Mouse (Mus musculus): Measurements from ENCODE around the gene Mrpl57. TPM values are rescaled to one million over a fixed set of nuclear protein-coding genes. Genes with fewer than 3 reads are reported as not detected.
"Not testable (repeated sequence)": the region's sequence is repeated elsewhere in the genome, so short reads cannot be mapped to it uniquely, and the experiment has no call there.

Mrpl57 gene
- polyA plus RNA-seq, 1 experiment from 2014 or later = 163 TPM

DNA sequence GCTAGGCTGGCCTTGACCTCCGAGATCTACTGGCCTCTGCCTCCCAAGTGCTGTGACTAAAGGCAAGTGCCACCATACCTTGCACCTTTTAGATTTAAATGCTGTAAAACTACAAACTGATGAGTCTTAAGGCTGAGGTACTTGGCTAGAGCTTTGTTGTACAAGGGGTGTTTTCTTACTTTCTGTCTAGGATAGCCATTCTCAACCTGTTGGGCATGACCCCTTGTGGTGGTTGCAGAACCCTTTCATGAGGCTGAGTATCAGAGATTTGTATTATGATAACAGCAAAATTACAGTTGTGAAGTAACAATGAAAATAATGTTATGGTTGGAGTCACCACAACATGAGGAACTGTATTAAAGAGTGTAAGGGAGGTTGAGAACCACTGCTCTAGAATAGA lies 1.2 kb downstream of the Mrpl57 start:
- Histone ChIP-seq H3K4me1 (ENCODE audit: insufficient read depth) (peaks cover 11% of the 10 kb centered on the region), H3K27ac (ENCODE audit: low read depth) (0 out of 2 replicates have a peak overlapping the region, but pooled peaks have one; percentile 96), H3K36me3 (replicated peaks; ENCODE audit: insufficient read depth, low read length) (peaks cover 5% of the 10 kb centered on the region; the same call in 1 of the 2 replicates), H3K9me3 (ENCODE audit: low read length) (no peaks in the 10 kb centered on the region), H3K4me2 (ENCODE audit: low read depth, low read length) (peak overlapping the region; percentile 76), H3K27me3 (ENCODE audit: insufficient read depth, low read length) (no peaks in the 10 kb centered on the region), H3K9ac (replicated peaks) (peak overlapping the region; percentile 92), H3K4me3 (ENCODE audit: low read depth, low read length) (peak overlapping the region; percentile 76)
- 39% methylated on average over 1 of the region's 1 CpGs for WGBS (ENCODE audit: insufficient replicate concordance)
- no peak for DNase-seq
- ATAC-seq = no peak
- TF ChIP-seq CTCF (IDR thresholded peaks at IDR 0.05; ENCODE audit: low read depth) (peak; percentile 40; the same call in 1 of the 2 replicates), EP300 (IDR thresholded peaks at IDR 0.05; ENCODE audit: low read depth) (no peak)

DNA sequence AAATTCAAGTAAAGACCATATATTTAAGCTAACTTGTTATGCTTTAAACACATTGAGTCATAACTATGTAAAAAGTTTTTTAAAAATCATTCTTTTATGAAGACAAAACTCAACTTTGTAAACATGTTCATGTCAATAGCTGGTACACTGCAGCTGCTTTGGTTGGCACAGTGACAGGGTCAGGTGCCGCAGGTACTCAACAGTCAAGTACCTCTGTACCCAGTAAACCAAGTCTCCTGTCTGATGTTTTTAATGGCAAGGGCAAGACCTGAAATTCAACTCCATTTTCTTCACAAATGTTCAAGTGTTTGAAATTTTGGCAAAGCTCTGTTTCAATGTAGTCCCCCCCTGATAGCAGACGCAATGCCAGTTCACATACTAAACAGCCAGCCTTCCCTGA lies 7.5 kb downstream of the Mrpl57 start:
- DNase-seq (no peak), ATAC-seq (no peak)
- no peak overlapping the region for H3K9ac ChIP-seq (replicated peaks)
- no peaks in the 10 kb centered on the region for H3K27me3 ChIP-seq (ENCODE audit: insufficient read depth, low read length)
- H3K36me3 ChIP-seq (replicated peaks; ENCODE audit: insufficient read depth, low read length) = peaks cover 18% of the 10 kb centered on the region
- no peak overlapping the region for H3K4me3 ChIP-seq (ENCODE audit: low read depth, low read length)
- 94% methylated on average over 2 of the region's 2 CpGs for WGBS (ENCODE audit: insufficient replicate concordance)
- H3K9me3 ChIP-seq (ENCODE audit: low read length) = no peaks in the 10 kb centered on the region
- no peak for TF ChIP-seq EP300 (IDR thresholded peaks at IDR 0.05; ENCODE audit: low read depth)
- no peak for TF ChIP-seq CTCF (IDR thresholded peaks at IDR 0.05; ENCODE audit: low read depth)
- H3K4me1 ChIP-seq (ENCODE audit: insufficient read depth) = no peaks in the 10 kb centered on the region
- no peak overlapping the region for H3K27ac ChIP-seq (ENCODE audit: low read depth)
- no peak overlapping the region for H3K4me2 ChIP-seq (ENCODE audit: low read depth, low read length)

GRCm38 (mm10) chr14:57835157-57835556 lies 9.1 kb downstream of the Mrpl57 start:
- Histone ChIP-seq H3K27me3 (ENCODE audit: insufficient read depth, low read length) (no peaks in the 10 kb centered on the region), H3K36me3 (replicated peaks; ENCODE audit: insufficient read depth, low read length) (peaks cover 23% of the 10 kb centered on the region), H3K27ac (ENCODE audit: low read depth) (no peak overlapping the region), H3K9me3 (ENCODE audit: low read length) (no peaks in the 10 kb centered on the region), H3K9ac (replicated peaks) (no peak overlapping the region), H3K4me3 (ENCODE audit: low read depth, low read length) (no peak overlapping the region), H3K4me1 (ENCODE audit: insufficient read depth) (no peaks in the 10 kb centered on the region), H3K4me2 (ENCODE audit: low read depth, low read length) (no peak overlapping the region)
- ATAC-seq (peak; percentile 81), DNase-seq (no peak)
- WGBS (ENCODE audit: insufficient replicate concordance) = 51% methylated on average over 10 of the region's 10 CpGs
- TF ChIP-seq EP300 (IDR thresholded peaks at IDR 0.05; ENCODE audit: low read depth) (peak; percentile 81), CTCF (IDR thresholded peaks at IDR 0.05; ENCODE audit: low read depth) (no peak)

GRCm38 (mm10) chr14:57844535-57844934 lies 18.5 kb downstream of the Mrpl57 start:
- Histone ChIP-seq H3K4me2 (ENCODE audit: low read depth, low read length) (no peak overlapping the region), H3K4me1 (ENCODE audit: insufficient read depth) (no peaks in the 10 kb centered on the region), H3K9ac (replicated peaks) (no peak overlapping the region), H3K4me3 (ENCODE audit: low read depth, low read length) (no peak overlapping the region), H3K9me3 (ENCODE audit: low read length) (no peaks in the 10 kb centered on the region), H3K36me3 (replicated peaks; ENCODE audit: insufficient read depth, low read length) (peaks cover 14% of the 10 kb centered on the region), H3K27me3 (ENCODE audit: insufficient read depth, low read length) (no peaks in the 10 kb centered on the region), H3K27ac (ENCODE audit: low read depth) (no peak overlapping the region)
- no peak for ATAC-seq
- 80% methylated on average over 3 of the region's 3 CpGs for WGBS (ENCODE audit: insufficient replicate concordance)
- no peak for TF ChIP-seq CTCF (IDR thresholded peaks at IDR 0.05; ENCODE audit: low read depth)
- TF ChIP-seq EP300 (IDR thresholded peaks at IDR 0.05; ENCODE audit: low read depth) = no peak
- DNase-seq = no peak

DNA sequence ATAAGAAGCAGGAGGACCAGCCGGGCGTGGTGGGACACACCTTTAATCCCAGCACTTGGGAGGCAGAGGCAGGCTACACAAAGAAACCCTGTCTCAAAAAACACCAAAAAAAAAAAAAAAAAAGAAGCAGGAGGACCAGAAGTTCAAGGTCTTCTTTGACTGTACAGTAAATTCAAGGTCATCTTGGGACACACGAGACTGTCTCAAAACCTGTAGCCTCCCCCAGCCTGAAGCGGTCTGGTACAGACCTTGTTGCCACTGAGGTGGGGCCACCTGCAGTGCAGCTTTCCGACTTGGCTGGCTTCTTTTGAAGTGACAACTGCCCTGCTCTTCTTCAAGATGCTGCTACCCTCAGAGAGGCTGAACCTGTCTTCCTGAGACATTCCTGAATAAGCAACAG lies 22.0 kb downstream of the Mrpl57 start:
- H3K36me3 ChIP-seq (replicated peaks; ENCODE audit: insufficient read depth, low read length); H3K9ac ChIP-seq (replicated peaks); H3K4me2 ChIP-seq (ENCODE audit: low read depth, low read length); H3K9me3 ChIP-seq (ENCODE audit: low read length); H3K4me1 ChIP-seq (ENCODE audit: insufficient read depth); H3K27me3 ChIP-seq (ENCODE audit: insufficient read depth, low read length); ATAC-seq; H3K27ac ChIP-seq (ENCODE audit: low read depth); H3K4me3 ChIP-seq (ENCODE audit: low read depth, low read length); DNase-seq: not testable (repeated sequence)
- 84% methylated on average over 5 of the region's 5 CpGs for WGBS (ENCODE audit: insufficient replicate concordance)

DNA sequence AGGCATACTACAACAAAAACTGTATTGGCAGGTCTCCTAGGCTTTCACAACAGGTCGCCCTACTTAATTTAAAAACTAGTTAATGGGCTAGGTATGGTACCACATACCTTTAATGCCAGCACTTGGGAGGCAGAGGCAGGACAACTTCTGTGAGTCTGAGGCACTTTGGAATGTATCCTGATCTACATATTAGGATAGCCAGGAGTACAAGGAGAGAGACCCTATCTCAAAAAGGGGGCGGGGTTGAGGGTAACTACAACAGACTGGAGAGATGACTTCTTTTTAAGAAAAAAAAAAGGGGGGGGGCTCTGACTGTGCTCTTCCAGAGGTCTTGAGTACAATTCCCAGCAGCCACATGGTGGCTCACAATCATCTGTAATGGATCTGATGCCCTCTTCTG lies 22.6 kb downstream of the Mrpl57 start:
- H3K4me1 ChIP-seq (ENCODE audit: insufficient read depth) = no peaks in the 10 kb centered on the region
- no peak overlapping the region for H3K4me2 ChIP-seq (ENCODE audit: low read depth, low read length)
- no peak for ATAC-seq
- H3K27ac ChIP-seq (ENCODE audit: low read depth) = no peak overlapping the region
- H3K27me3 ChIP-seq (ENCODE audit: insufficient read depth, low read length) = no peaks in the 10 kb centered on the region
- WGBS (ENCODE audit: insufficient replicate concordance) = 90% methylated on average over 2 of the region's 2 CpGs
- no peak overlapping the region for H3K9ac ChIP-seq (replicated peaks)
- H3K9me3 ChIP-seq (ENCODE audit: low read length) = no peaks in the 10 kb centered on the region
- DNase-seq = no peak
- 0 out of 2 replicates have a peak, but pooled peaks cover 8% of the 10 kb centered on the region for H3K36me3 ChIP-seq (replicated peaks; ENCODE audit: insufficient read depth, low read length)
- TF ChIP-seq CTCF (IDR thresholded peaks at IDR 0.05; ENCODE audit: low read depth) (no peak), EP300 (IDR thresholded peaks at IDR 0.05; ENCODE audit: low read depth) (no peak)
- H3K4me3 ChIP-seq (ENCODE audit: low read depth, low read length) = no peak overlapping the region

GRCm38 (mm10) chr14:57850330-57850729 lies 24.3 kb downstream of the Mrpl57 start:
- Histone ChIP-seq H3K36me3 (replicated peaks; ENCODE audit: insufficient read depth, low read length) (0 out of 2 replicates have a peak, but pooled peaks cover 8% of the 10 kb centered on the region), H3K4me1 (ENCODE audit: insufficient read depth) (no peaks in the 10 kb centered on the region), H3K27me3 (ENCODE audit: insufficient read depth, low read length) (no peaks in the 10 kb centered on the region), H3K27ac (ENCODE audit: low read depth) (no peak overlapping the region), H3K9me3 (ENCODE audit: low read length) (no peaks in the 10 kb centered on the region), H3K9ac (replicated peaks) (no peak overlapping the region), H3K4me3 (ENCODE audit: low read depth, low read length) (no peak overlapping the region), H3K4me2 (ENCODE audit: low read depth, low read length) (no peak overlapping the region)
- 76% methylated on average over 3 of the region's 3 CpGs for WGBS (ENCODE audit: insufficient replicate concordance)
- TF ChIP-seq EP300 (IDR thresholded peaks at IDR 0.05; ENCODE audit: low read depth) (no peak), CTCF (IDR thresholded peaks at IDR 0.05; ENCODE audit: low read depth) (no peak)
- ATAC-seq (no peak), DNase-seq (no peak)

All from liver, postnatal 0 days (tissue).